Mouse (Mus musculus) CH12.LX (cell line): ENCODE results near the gene Pdhb. TPM values are rescaled to one million over a fixed set of nuclear protein-coding genes. Genes with fewer than 3 reads are reported as not detected.

Source experiments
- DNase-seq: peaks from one replicate; pipeline ENCODE4 v3.0.0-alpha.2; 2013; ENCODE audit errors: extremely low read depth
- H3K27ac ChIP-seq: 2 replicates; pipeline ENCODE4 v1.5.1; 2012; ENCODE audit warnings: low read depth, mild to moderate bottlenecking, control low read depth, moderate library complexity; ENCODE audit not compliant: insufficient read depth
- H3K27me3 ChIP-seq: replicated peaks from 2 replicates; pipeline ENCODE3; 2012; ENCODE audit warnings: inconsistent platforms
- H3K36me3 ChIP-seq, 2 experiments: replicated peaks in 1 of 2; 2 replicates each; pipeline versions ENCODE3 to v1.6.1; 2012; ENCODE audit warnings: inconsistent platforms in 1 of 2, low read length in 1 of 2, mild to moderate bottlenecking in 1 of 2, mixed read lengths in 1 of 2, moderate library complexity in 1 of 2; ENCODE audit not compliant: control insufficient read depth in 1 of 2, insufficient read depth in 1 of 2
- H3K4me1 ChIP-seq, 2 experiments: 2 replicates each; pipeline ENCODE4 v1.6.1; 2012; ENCODE audit warnings: inconsistent platforms in 1 of 2, moderate library complexity in 1 of 2; ENCODE audit not compliant: insufficient read depth in 2 of 2, control insufficient read depth in 1 of 2
- H3K4me2 ChIP-seq: 2 replicates; pipeline ENCODE4 v1.6.1; 2012; ENCODE audit warnings: low read depth, mild to moderate bottlenecking, control low read depth; ENCODE audit not compliant: poor library complexity, insufficient read depth, severe bottlenecking
- H3K4me3 ChIP-seq, 3 experiments: fragments of 150-350 bp in 1 of 3; sonication (generic) in 1 of 3; replicated peaks in 1 of 3; 2 replicates each; pipeline versions ENCODE3 to v1.5.1; 2011 to 2012; ENCODE audit warnings: low read depth in 2 of 3, low read length in 2 of 3, mild to moderate bottlenecking in 2 of 3, moderate library complexity in 2 of 3, control low read depth in 1 of 3, improper control_type of control experiment in 1 of 3, inconsistent platforms in 1 of 3, mixed read lengths in 1 of 3; ENCODE audit not compliant: poor library complexity in 1 of 3
- H3K79me2 ChIP-seq: replicated peaks from 2 replicates; pipeline ENCODE4 v1.6.1; 2012; ENCODE audit warnings: mild to moderate bottlenecking, moderate library complexity; ENCODE audit not compliant: control insufficient read depth, poor library complexity, insufficient read depth, severe bottlenecking; ENCODE audit errors: extremely low read depth
- H3K9ac ChIP-seq: 2 replicates; pipeline ENCODE4 v1.6.1; 2012; ENCODE audit warnings: low read depth, mild to moderate bottlenecking, control low read depth, moderate library complexity; ENCODE audit not compliant: insufficient read depth
- H3K9me3 ChIP-seq: replicated peaks from 2 replicates; pipeline ENCODE3; 2012; ENCODE audit warnings: low read length, inconsistent platforms, mixed read lengths
- BHLHE40 ChIP-seq: IDR thresholded peaks from 2 replicates; pipeline ENCODE4 v1.6.1; 2011; ENCODE audit warnings: mild to moderate bottlenecking, low read depth, low read length, improper control_type of control experiment
- CHD2 ChIP-seq: IDR thresholded peaks from 2 replicates; pipeline ENCODE4 v1.6.1; 2011; ENCODE audit warnings: low read length, improper control_type of control experiment
- CTCF ChIP-seq, 2 experiments: IDR thresholded peaks in 1 of 2; conservative IDR thresholded peaks in 1 of 2; 2 replicates each; pipeline ENCODE4 v1.5.1; 2011 to 2012; ENCODE audit warnings: low read depth in 2 of 2, low read length in 2 of 2, improper control_type of control experiment in 1 of 2, inconsistent platforms in 1 of 2, mild to moderate bottlenecking in 1 of 2, moderate library complexity in 1 of 2
- E2F4 ChIP-seq: IDR thresholded peaks from 2 replicates; pipeline ENCODE4 v1.6.1; 2011; ENCODE audit warnings: low read depth, low read length, improper control_type of control experiment; ENCODE audit not compliant: insufficient replicate concordance
- ELF1 ChIP-seq: IDR thresholded peaks from 2 replicates; pipeline ENCODE4 v1.6.1; 2014; ENCODE audit warnings: low read depth, mild to moderate bottlenecking, inconsistent platforms, low read length, improper control_type of control experiment
- EP300 ChIP-seq: IDR thresholded peaks from 2 replicates; pipeline ENCODE4 v1.6.1; 2011; ENCODE audit warnings: low read length, improper control_type of control experiment
- ETS1 ChIP-seq: conservative IDR thresholded peaks from 2 replicates; pipeline ENCODE4 v1.6.1; 2012; ENCODE audit warnings: low read depth, mild to moderate bottlenecking, inconsistent platforms, low read length, improper control_type of control experiment, moderate library complexity
- HCFC1 ChIP-seq: IDR thresholded peaks from 2 replicates; pipeline ENCODE4 v1.6.1; 2012; ENCODE audit warnings: low read depth, mild to moderate bottlenecking, inconsistent platforms, low read length, improper control_type of control experiment
- IRF4 ChIP-seq: IDR thresholded peaks from 2 replicates; pipeline ENCODE4 v1.6.1; 2014; ENCODE audit warnings: low read depth, mild to moderate bottlenecking, inconsistent platforms, low read length, improper control_type of control experiment
- JUND ChIP-seq: conservative IDR thresholded peaks from 2 replicates; pipeline ENCODE4 v1.6.1; 2011; ENCODE audit warnings: low read depth, low read length, improper control_type of control experiment
- KAT2A ChIP-seq: IDR thresholded peaks from 2 replicates; pipeline ENCODE4 v1.6.1; 2012; ENCODE audit warnings: low read length, improper control_type of control experiment, inconsistent platforms; ENCODE audit not compliant: insufficient replicate concordance
- MAFK ChIP-seq: IDR thresholded peaks from 2 replicates; pipeline ENCODE4 v1.6.1; 2011; ENCODE audit warnings: low read length, improper control_type of control experiment; ENCODE audit not compliant: insufficient replicate concordance
- MXI1 ChIP-seq: IDR thresholded peaks from 2 replicates; pipeline ENCODE4 v1.6.1; 2011; ENCODE audit warnings: mild to moderate bottlenecking, low read depth, low read length, improper control_type of control experiment
- MYC ChIP-seq: IDR thresholded peaks from 2 replicates; pipeline ENCODE4 v1.6.1; 2011; ENCODE audit warnings: low read depth, mild to moderate bottlenecking, improper control_type of control experiment, low read length
- NELFE ChIP-seq: IDR thresholded peaks from 2 replicates; pipeline ENCODE4 v1.6.1; 2011; ENCODE audit warnings: low read depth, low read length, improper control_type of control experiment
- NRF1 ChIP-seq: IDR thresholded peaks from 2 replicates; pipeline ENCODE4 v1.6.1; 2014; ENCODE audit warnings: low read depth, mild to moderate bottlenecking, inconsistent platforms, low read length, improper control_type of control experiment, moderate library complexity
- PAX5 ChIP-seq: IDR thresholded peaks from 2 replicates; pipeline ENCODE4 v1.6.1; 2012; ENCODE audit warnings: low read length, inconsistent platforms, mixed read lengths
- POLR2A ChIP-seq: IDR thresholded peaks from 2 replicates; pipeline ENCODE4 v1.6.1; 2011; ENCODE audit warnings: low read depth, mild to moderate bottlenecking, improper control_type of control experiment, low read length
- RAD21 ChIP-seq: IDR thresholded peaks from 2 replicates; pipeline ENCODE4 v1.6.1; 2011; ENCODE audit warnings: low read depth, mild to moderate bottlenecking, low read length, improper control_type of control experiment, moderate library complexity
- SIN3A ChIP-seq: IDR thresholded peaks from 2 replicates; pipeline ENCODE4 v1.6.1; 2012; ENCODE audit warnings: low read length, improper control_type of control experiment, inconsistent platforms
- SMC3 ChIP-seq: IDR thresholded peaks from 2 replicates; pipeline ENCODE4 v1.6.1; 2011; ENCODE audit warnings: low read depth, low read length, improper control_type of control experiment
- TBP ChIP-seq: conservative IDR thresholded peaks from 2 replicates; pipeline ENCODE4 v1.6.1; 2011; ENCODE audit warnings: low read depth, low read length, improper control_type of control experiment
- TCF12 ChIP-seq: IDR thresholded peaks from 2 replicates; pipeline ENCODE4 v1.6.1; 2014; ENCODE audit warnings: low read depth, mild to moderate bottlenecking, inconsistent platforms, low read length, improper control_type of control experiment
- ZMIZ1 ChIP-seq: IDR thresholded peaks from 2 replicates; pipeline ENCODE4 v1.6.1; 2012; ENCODE audit warnings: low read depth, mild to moderate bottlenecking, inconsistent platforms, low read length, improper control_type of control experiment
- dilution Hi-C: fragments of 300-500 bp; cut with MboI; formaldehyde crosslinking; loops from 2 replicates; pipeline ENCODE4 v1.14.3; 2020; ENCODE audit warnings: low sequenced_read_pairs; ENCODE audit not compliant: extremely low pct_unique_long_range_greater_than_20kb, extremely low pct_ligation_motif_present
- in situ Hi-C: fragments of 300-500 bp; cut with MboI; formaldehyde crosslinking; loops from 3 replicates; pipeline ENCODE4 v1.14.3; 2019; ENCODE audit warnings: low sequenced_read_pairs, low pct_ligation_motif_present, low pct_unique_long_range_greater_than_20kb, mixed read lengths
- polyA plus RNA-seq: library from polyadenylated mRNA; unstranded; fragments of >175 nt; gene quantifications from 2 replicates; pipeline ENCODE4 v1.2.1, GENCODE M21; 2012; ENCODE audit warnings: low read depth; ENCODE audit not compliant: insufficient read length
- total RNA-seq, 2 experiments: library from RNA; depleted of rRNA; stranded (reverse); fragments of 300-350 nt in 1 of 2; fragments of >200 nt in 1 of 2; gene quantifications; 2 replicates each; pipeline ENCODE4 v1.2.3; 2012 to 2014

Pdhb gene
- 100 and 108 TPM in 2 replicates for total RNA-seq (2012; rRNA removed)
- 205 and 223 TPM in 2 replicates for total RNA-seq (2014; rRNA removed)
- polyA plus RNA-seq = 122 and 132 TPM in 2 replicates

DNA sequence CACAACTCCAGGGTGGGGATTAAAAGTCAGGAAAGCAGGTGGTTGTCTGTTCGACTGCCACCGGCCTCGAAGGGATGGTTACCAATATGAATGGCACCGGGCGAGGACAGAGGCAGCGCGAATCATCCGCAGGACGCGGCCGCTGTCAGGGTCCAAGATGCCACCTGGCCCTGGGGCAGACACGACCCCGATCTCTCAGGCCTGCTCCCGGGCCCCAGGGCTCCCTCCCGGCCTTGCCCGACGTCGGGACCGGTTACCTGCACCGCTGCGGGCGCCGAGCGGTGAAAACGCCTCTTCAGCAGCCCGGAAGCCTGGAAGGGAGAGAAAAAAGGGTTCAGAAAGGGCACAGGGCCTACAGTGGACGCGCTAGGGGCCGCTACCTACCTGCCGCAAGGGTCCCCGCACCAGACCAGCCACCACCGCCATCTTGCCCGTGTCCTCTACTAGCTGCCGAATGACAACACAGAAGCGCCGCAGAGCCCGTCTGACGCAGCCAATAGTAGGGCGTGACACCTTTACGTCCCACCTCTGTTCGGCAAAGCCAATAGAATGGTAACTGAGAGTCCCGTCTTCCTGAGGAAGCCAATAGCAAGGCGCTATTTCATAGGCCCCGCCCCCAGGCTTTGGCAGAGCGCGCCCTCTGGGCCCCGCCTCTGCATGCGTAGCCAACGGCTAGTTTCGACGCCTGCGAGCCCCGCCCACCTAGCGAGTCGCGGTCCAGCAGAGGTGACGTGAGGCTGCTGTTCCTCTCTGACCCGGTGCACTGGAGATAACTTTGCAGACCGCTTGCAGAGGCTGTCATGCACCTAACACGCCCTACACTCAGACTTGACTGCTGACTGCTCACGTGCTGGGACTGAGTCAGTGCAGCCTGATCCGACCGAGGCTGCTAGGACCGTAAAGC, at the start of gene Pdhb:
Pdhb (minus strand) TSS at position 519 of the 904 bp plus-strand sequence.
- in situ Hi-C loops = loop anchor here (10.0 kb wide), 2 partner anchors 178 to 358 kb away; partner anchors contain the start of genes Dnase1l3 and Flnb
- Histone ChIP-seq H3K9me3 (no peaks in the 10 kb centered on the region), H3K27ac (peak within 1 kb of the TSS; percentile 63), H3K36me3 (peaks cover 26 to 37% of the 10 kb centered on the region in 2 experiments), H3K4me3 (peak within 1 kb of the TSS; percentile 82 to 97 (median 90)), H3K9ac (peak within 1 kb of the TSS; percentile 94), H3K4me1 (peaks cover 17 to 35% of the 10 kb centered on the region in 2 experiments), H3K79me2 (peaks cover 6% of the 10 kb centered on the region), H3K27me3 (no peaks in the 10 kb centered on the region), H3K4me2 (peak within 1 kb of the TSS; percentile 85)
- dilution Hi-C loops = no loop called here
- TF ChIP-seq PAX5 (no peak), POLR2A (peak; percentile 87), TCF12 (peak; percentile 62; the same call in 1 of the 2 replicates), HCFC1 (peak; percentile 73), ELF1 (peak; percentile 18; the same call in 1 of the 2 replicates), ZMIZ1 (peak; percentile 78; the same call in 1 of the 2 replicates), CHD2 (peak; percentile 64), MYC (peak; percentile 20; the same call in 1 of the 2 replicates), KAT2A (0 out of 2 replicates have a peak, but pooled peaks have one; percentile 39), SIN3A (peak; percentile 76), RAD21 (peak; percentile 7; the same call in 1 of the 2 replicates), E2F4 (no peak), ETS1 (0 out of 2 replicates have a peak, but pooled peaks have one; percentile 35), IRF4 (peak; percentile 55), EP300 (no peak), BHLHE40 (peak; percentile 95), MXI1 (peak; percentile 57; the same call in 1 of the 2 replicates), NRF1 (peak; percentile 64; the same call in 1 of the 2 replicates), JUND (no peak), TBP (peak; percentile 73), MAFK (no peak), CTCF (conservative IDR thresholded peaks at IDR 0.05 in 1 of 2, IDR thresholded peaks at IDR 0.05 in 1 of 2; ENCODE audit: low read depth in 2 of 2, low read length in 2 of 2) (peak in 1 of 2 experiments; percentile 11; a peak in 1 of 4 replicates), SMC3 (no peak), NELFE (peak; percentile 61; the same call in 1 of the 2 replicates)
- peak; percentile 100 for DNase-seq
